Mouse (Mus musculus) kidney, embryonic 15.5 days (tissue): ENCODE measurements at regions not wholly inside any gene's neighbourhood (a gene's known extent, or its start where the extent isn't known, plus 50 kb on each side); places are given as distances from the start of the nearest gene placed in this dataset.

Source experiments
- ATAC-seq: fragments of 200-750 bp; cut with Nextera tagmentation; replicated peaks from 2 replicates; pipeline ENCODE4 v1.8.0; 2017; ENCODE audit warnings: moderate TSS enrichment; ENCODE audit not compliant: low FRiP score
- H3K27ac ChIP-seq: fragments of 300-500 bp; sonication (generic); 2 replicates; pipeline ENCODE4 v1.5.1; 2015; ENCODE audit warnings: mild to moderate bottlenecking, inconsistent platforms
- H3K27me3 ChIP-seq: fragments of 300-500 bp; sonication (generic); 2 replicates; pipeline ENCODE4 v1.6.1; 2015; ENCODE audit warnings: inconsistent platforms
- H3K36me3 ChIP-seq: fragments of 300-500 bp; sonication (generic); 2 replicates; pipeline ENCODE4 v1.6.1; 2015; ENCODE audit warnings: inconsistent platforms
- H3K4me1 ChIP-seq: fragments of 300-500 bp; sonication (generic); 2 replicates; pipeline ENCODE4 v1.6.1; 2015; ENCODE audit warnings: inconsistent platforms
- H3K4me2 ChIP-seq: fragments of 300-500 bp; sonication (generic); 2 replicates; pipeline ENCODE4 v1.6.1; 2015; ENCODE audit warnings: moderate library complexity, mild to moderate bottlenecking, inconsistent platforms
- H3K4me3 ChIP-seq: fragments of 300-500 bp; sonication (generic); replicated peaks from 2 replicates; pipeline ENCODE4 v1.5.1; 2015; ENCODE audit warnings: mild to moderate bottlenecking, inconsistent platforms
- H3K9ac ChIP-seq: fragments of 300-500 bp; sonication (generic); 2 replicates; pipeline ENCODE4 v1.6.1; 2015; ENCODE audit warnings: mild to moderate bottlenecking, inconsistent platforms
- H3K9me3 ChIP-seq: fragments of 300-500 bp; sonication (generic); replicated peaks from 2 replicates; pipeline ENCODE4 v1.6.1; 2016; ENCODE audit warnings: inconsistent platforms
- WGBS: fragments of 180-500 bp; shearing (Covaris S2); methylation state at CpG from one replicate; pipeline ENCODE4 v1.1.7; 2015; ENCODE audit warnings: mixed read lengths; 5-methylcytosine and 5-hydroxymethylcytosine counted together

GRCm38 (mm10) chr1:55863113-55863512, 457.4 kb downstream of the Plcl1 start:
- no peak overlapping the region for H3K27ac ChIP-seq
- 82% methylated on average over 3 of the region's 3 CpGs for WGBS
- no peaks in the 10 kb centered on the region for H3K4me1 ChIP-seq
- no peak overlapping the region for H3K9ac ChIP-seq
- no peak for ATAC-seq
- H3K36me3 ChIP-seq: no peaks in the 10 kb centered on the region
- H3K4me3 ChIP-seq: no peak overlapping the region
- no peaks in the 10 kb centered on the region for H3K27me3 ChIP-seq
- no peaks in the 10 kb centered on the region for H3K9me3 ChIP-seq
- no peak overlapping the region for H3K4me2 ChIP-seq

GRCm38 (mm10) chr1:55865274-55865673, 459.6 kb downstream of the Plcl1 start:
- H3K27ac ChIP-seq: no peak overlapping the region

GRCm38 (mm10) chr1:55866677-55867076, 461.0 kb downstream of the Plcl1 start:
- Histone ChIP-seq H3K4me1 (no peaks in the 10 kb centered on the region), H3K4me3 (no peak overlapping the region), H3K9me3 (no peaks in the 10 kb centered on the region), H3K27me3 (no peaks in the 10 kb centered on the region), H3K36me3 (no peaks in the 10 kb centered on the region), H3K27ac (no peak overlapping the region), H3K9ac (no peak overlapping the region), H3K4me2 (no peak overlapping the region)
- no peak for ATAC-seq

More at GRCm38 (mm10) chr1:55865274-55865673, 459.6 kb downstream of the Plcl1 start:
- Histone ChIP-seq H3K4me1 (no peaks in the 10 kb centered on the region), H3K4me2 (no peak overlapping the region), H3K9ac (no peak overlapping the region), H3K27me3 (no peaks in the 10 kb centered on the region), H3K9me3 (no peaks in the 10 kb centered on the region), H3K4me3 (no peak overlapping the region), H3K36me3 (no peaks in the 10 kb centered on the region)
- 66% methylated on average over 4 of the region's 4 CpGs for WGBS
- ATAC-seq: 0 out of 2 replicates have a peak, but pooled peaks have one; percentile 25

- WGBS: 89% methylated on average over 4 of the region's 4 CpGs
- H3K27ac ChIP-seq: no peak overlapping the region
- no peaks in the 10 kb centered on the region for H3K4me1 ChIP-seq
- no peak overlapping the region for H3K4me3 ChIP-seq
- ATAC-seq: no peak
- H3K9me3 ChIP-seq: no peaks in the 10 kb centered on the region
- H3K4me2 ChIP-seq: no peak overlapping the region
- no peaks in the 10 kb centered on the region for H3K36me3 ChIP-seq
- H3K9ac ChIP-seq: no peak overlapping the region
- no peaks in the 10 kb centered on the region for H3K27me3 ChIP-seq
Measured at GRCm38 (mm10) chr1:55873583-55873982, 467.9 kb downstream of the Plcl1 start.

- H3K4me3 ChIP-seq: no peak overlapping the region
- H3K4me1 ChIP-seq: no peaks in the 10 kb centered on the region
- 19% methylated on average over 7 of the region's 7 CpGs for WGBS
- H3K36me3 ChIP-seq: no peaks in the 10 kb centered on the region
- no peaks in the 10 kb centered on the region for H3K27me3 ChIP-seq
- no peak overlapping the region for H3K27ac ChIP-seq
- H3K9ac ChIP-seq: no peak overlapping the region
- no peak for ATAC-seq
- no peak overlapping the region for H3K4me2 ChIP-seq
- H3K9me3 ChIP-seq: no peaks in the 10 kb centered on the region
Measured at GRCm38 (mm10) chr1:55874143-55874867, 468.6 kb downstream of the Plcl1 start.

- no peak overlapping the region for H3K4me2 ChIP-seq
- no peak overlapping the region for H3K27ac ChIP-seq
- 0 out of 2 replicates have a peak, but pooled peaks cover under 1% of the 10 kb centered on the region for H3K9me3 ChIP-seq
- no peak overlapping the region for H3K9ac ChIP-seq
- no peaks in the 10 kb centered on the region for H3K36me3 ChIP-seq
- WGBS: 79% methylated on average over 4 of the region's 4 CpGs
- no peaks in the 10 kb centered on the region for H3K27me3 ChIP-seq
- no peak for ATAC-seq
- no peaks in the 10 kb centered on the region for H3K4me1 ChIP-seq
- no peak overlapping the region for H3K4me3 ChIP-seq
Measured at GRCm38 (mm10) chr1:55874868-55875144, 469.1 kb downstream of the Plcl1 start.

GRCm38 (mm10) chr1:55884576-55884975, 478.9 kb downstream of the Plcl1 start:
- H3K36me3 ChIP-seq: no peaks in the 10 kb centered on the region
- no peak overlapping the region for H3K4me2 ChIP-seq
- ATAC-seq: no peak
- peaks cover 6% of the 10 kb centered on the region; the same call in 1 of the 2 replicates for H3K4me1 ChIP-seq
- no peak overlapping the region for H3K27ac ChIP-seq
- H3K27me3 ChIP-seq: peaks cover 21% of the 10 kb centered on the region; the same call in 1 of the 2 replicates
- H3K4me3 ChIP-seq: no peak overlapping the region
- peaks cover 5% of the 10 kb centered on the region; the same call in 1 of the 2 replicates for H3K9me3 ChIP-seq
- no peak overlapping the region for H3K9ac ChIP-seq

- no peak overlapping the region for H3K4me2 ChIP-seq
- no peak overlapping the region for H3K27ac ChIP-seq
- WGBS: 28% methylated on average over 5 of the region's 5 CpGs
- H3K4me1 ChIP-seq: peaks cover 6% of the 10 kb centered on the region; the same call in 1 of the 2 replicates
- H3K36me3 ChIP-seq: no peaks in the 10 kb centered on the region
- no peaks in the 10 kb centered on the region for H3K9me3 ChIP-seq
- peaks cover 36% of the 10 kb centered on the region for H3K27me3 ChIP-seq
- H3K4me3 ChIP-seq: no peak overlapping the region
- no peak overlapping the region for H3K9ac ChIP-seq
- no peak; the same call in 1 of the 2 replicates for ATAC-seq
Measured at GRCm38 (mm10) chr1:55886383-55887070, 480.8 kb downstream of the Plcl1 start.

GRCm38 (mm10) chr1:55887386-55887785, 481.7 kb downstream of the Plcl1 start:
- Histone ChIP-seq H3K36me3 (no peaks in the 10 kb centered on the region), H3K9ac (no peak overlapping the region), H3K4me1 (peaks cover 6% of the 10 kb centered on the region; the same call in 1 of the 2 replicates), H3K9me3 (no peaks in the 10 kb centered on the region), H3K27ac (no peak overlapping the region), H3K4me2 (no peak overlapping the region), H3K27me3 (peaks cover 41% of the 10 kb centered on the region), H3K4me3 (no peak overlapping the region)
- ATAC-seq: peak; percentile 73
- 28% methylated on average over 7 of the region's 7 CpGs for WGBS

GRCm38 (mm10) chr1:55888711-55889366, 483.1 kb downstream of the Plcl1 start:
- H3K9me3 ChIP-seq: no peaks in the 10 kb centered on the region
- no peak overlapping the region for H3K27ac ChIP-seq
- no peak for ATAC-seq
- peaks cover 6% of the 10 kb centered on the region; the same call in 1 of the 2 replicates for H3K4me1 ChIP-seq
- peaks cover 46% of the 10 kb centered on the region for H3K27me3 ChIP-seq
- no peak overlapping the region for H3K9ac ChIP-seq
- H3K4me2 ChIP-seq: no peak overlapping the region
- H3K4me3 ChIP-seq: no peak overlapping the region
- no peaks in the 10 kb centered on the region for H3K36me3 ChIP-seq
- 53% methylated on average over 17 of the region's 17 CpGs for WGBS

GRCm38 (mm10) chr1:55890511-55891151, 484.9 kb downstream of the Plcl1 start:
- Histone ChIP-seq H3K36me3 (no peaks in the 10 kb centered on the region), H3K4me2 (no peak overlapping the region), H3K9me3 (no peaks in the 10 kb centered on the region), H3K27me3 (peaks cover 49% of the 10 kb centered on the region), H3K4me1 (peaks cover 6% of the 10 kb centered on the region; the same call in 1 of the 2 replicates), H3K27ac (no peak overlapping the region), H3K4me3 (no peak overlapping the region), H3K9ac (no peak overlapping the region)
- no peak for ATAC-seq
- WGBS: 60% methylated on average over 15 of the region's 15 CpGs

GRCm38 (mm10) chr1:55891894-55892293, 486.2 kb downstream of the Plcl1 start:
- peaks cover 6% of the 10 kb centered on the region; the same call in 1 of the 2 replicates for H3K4me1 ChIP-seq
- peaks cover 47% of the 10 kb centered on the region for H3K27me3 ChIP-seq

More at GRCm38 (mm10) chr1:55891894-55892293, 486.2 kb downstream of the Plcl1 start:
- 67% methylated on average over 10 of the region's 10 CpGs for WGBS
- Histone ChIP-seq H3K4me2 (no peak overlapping the region), H3K9ac (no peak overlapping the region), H3K4me3 (no peak overlapping the region), H3K9me3 (no peaks in the 10 kb centered on the region), H3K36me3 (no peaks in the 10 kb centered on the region), H3K27ac (no peak overlapping the region)
- no peak for ATAC-seq
